Mouse (Mus musculus) ES-Bruce4 (cell line): ENCODE results near the gene Gpc6.

Experiments used
- CTCF ChIP-seq: IDR thresholded peaks from one replicate; pipeline ENCODE4 v1.8.1; 2011; ENCODE audit warnings: low read depth, low read length
- EP300 ChIP-seq: IDR thresholded peaks from 2 replicates; pipeline ENCODE4 v1.6.1; 2011; ENCODE audit warnings: low read depth, low read length; ENCODE audit not compliant: insufficient read depth

GRCm38 (mm10) chr14:117835506-117835905, 910.4 kb downstream of the Gpc6 start:
- TF ChIP-seq EP300: no peak
- TF ChIP-seq CTCF: no peak
